Mouse (Mus musculus) lung, adult 2 months (tissue): ENCODE data around the gene Mettl21a.

Source experiments
- CTCF ChIP-seq: fragments of 200-500 bp; IDR thresholded peaks from 2 replicates; pipeline ENCODE4 v1.5.1; 2011; ENCODE audit warnings: mild to moderate bottlenecking, low read length, control low read depth; ENCODE audit not compliant: insufficient read depth
- POLR2A ChIP-seq: fragments of 200-500 bp; IDR thresholded peaks from 2 replicates; pipeline ENCODE4 v1.6.1; 2011; ENCODE audit warnings: low read depth, mild to moderate bottlenecking, control low read depth, low read length, borderline replicate concordance; ENCODE audit errors: extremely low read depth

DNA sequence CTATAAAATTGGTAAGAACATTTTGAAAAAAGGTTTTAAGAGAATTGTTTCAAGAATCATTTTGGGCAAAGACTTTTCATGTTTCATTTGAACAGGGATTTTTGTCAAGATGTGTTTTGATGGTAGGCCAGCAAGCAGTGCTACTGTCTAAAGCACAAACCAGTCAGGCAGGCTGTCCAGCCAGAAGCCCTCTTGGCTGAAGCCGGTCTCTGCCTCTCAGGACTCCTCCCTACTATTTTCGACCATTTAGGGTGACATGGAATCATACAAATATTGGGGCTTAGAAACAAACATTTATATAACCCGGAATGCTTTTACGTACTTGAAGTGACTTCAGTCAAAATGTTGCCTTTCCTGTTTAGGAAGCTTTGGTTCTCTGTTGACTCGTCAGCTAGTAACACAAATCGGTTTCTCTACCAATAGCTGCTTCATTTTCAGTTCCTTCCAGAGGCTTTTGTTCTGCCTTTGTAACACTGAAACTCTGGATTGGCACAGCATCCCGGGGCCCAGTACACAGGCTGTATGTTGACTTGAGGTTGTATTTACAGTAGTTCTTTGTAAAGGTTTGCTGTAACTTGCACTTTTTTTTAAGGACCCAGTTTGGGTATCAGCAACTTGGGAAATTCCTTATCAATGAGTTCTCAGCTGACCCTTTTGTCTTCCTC is 16.5 kb downstream of the Mettl21a start:
- TF ChIP-seq CTCF (no peak), POLR2A (no peak)
